In genomic region chr7:28836936-28837335, GRCm38 (mm10) we compare ENCODE assay signal across 31 mouse cellular contexts. TPM values are rescaled to one million over a fixed set of nuclear protein-coding genes. Genes with fewer than 3 reads are reported as not detected.
A peak's percentile ranks its signal among the peaks of the same experiment; 100 is the strongest.
DNase-seq lines count a peak whose midpoint lies in the region; ATAC-seq lines count a peak whose summit lies in the region.
"Had no signal": no experiment of that assay in that cellular context is flagged by ENCODE, and none has a peak within 500 bp of the region (broad histone marks: within the 10 kb centered on the region; RNA-seq: fewer than 3 reads in every experiment).

No protein-coding gene starts in this region.

- H3K27ac ChIP-seq in intestine, embryonic 14.5 days (ENCODE audit: low read depth) = 0 out of 2 replicates have a peak overlapping the region, but pooled peaks have one; percentile 1
- H3K27ac ChIP-seq in stomach, embryonic 15.5 days = 0 out of 2 replicates have a peak overlapping the region, but pooled peaks have one; percentile 4
- no peak overlapping the region for H3K27ac ChIP-seq in hindbrain, embryonic 14.5 days
- H3K27ac ChIP-seq: embryonic facial prominence, embryonic 12.5 days; kidney, embryonic 15.5 days; left cerebral cortex, adult 2 months; limb, embryonic 12.5 days; liver, embryonic 15.5 days; lung, embryonic 15.5 days; midbrain, embryonic 12.5 days; neural tube, embryonic 12.5 days had no signal

- WGBS in intestine, embryonic 14.5 days = 81% methylated on average over 5 of the region's 5 CpGs
- 88% methylated on average over 5 of the region's 5 CpGs for WGBS in stomach, embryonic 15.5 days
- WGBS in hindbrain, embryonic 14.5 days = 82% methylated on average over 5 of the region's 5 CpGs

- H3K4me3 ChIP-seq in intestine, embryonic 14.5 days (ENCODE audit: low read depth, low read length) = no peak overlapping the region
- no peak overlapping the region for H3K4me3 ChIP-seq in stomach, embryonic 15.5 days (replicated peaks)
- H3K4me3 ChIP-seq in hindbrain, embryonic 14.5 days (replicated peaks; ENCODE audit: low read length) = no peak overlapping the region
- H3K4me3 ChIP-seq: embryonic facial prominence, embryonic 12.5 days; heart, embryonic 12.5 days; kidney, embryonic 15.5 days; left cerebral cortex, adult 2 months; limb, embryonic 12.5 days; liver, embryonic 15.5 days; lung, embryonic 15.5 days; megakaryocyte, embryonic 14.5 days; midbrain, embryonic 12.5 days; myocyte; neural tube, embryonic 12.5 days had no signal

- H3K9ac ChIP-seq in intestine, embryonic 14.5 days (ENCODE audit: low read length) = no peak overlapping the region
- no peak overlapping the region for H3K9ac ChIP-seq in stomach, embryonic 15.5 days
- H3K9ac ChIP-seq in hindbrain, embryonic 14.5 days = no peak overlapping the region
- H3K9ac ChIP-seq: embryonic facial prominence, embryonic 12.5 days; heart, embryonic 12.5 days; kidney, embryonic 15.5 days; limb, embryonic 12.5 days; liver, embryonic 15.5 days; lung, embryonic 15.5 days; midbrain, embryonic 12.5 days; neural tube, embryonic 12.5 days had no signal

- 0 out of 2 replicates have a peak overlapping the region, but pooled peaks have one; percentile 9 for H3K4me2 ChIP-seq in intestine, embryonic 14.5 days (ENCODE audit: low read length)
- H3K4me2 ChIP-seq in stomach, embryonic 15.5 days = no peak overlapping the region
- H3K4me2 ChIP-seq in hindbrain, embryonic 14.5 days (replicated peaks) = no peak overlapping the region
- H3K4me2 ChIP-seq: embryonic facial prominence, embryonic 12.5 days; heart, embryonic 12.5 days; kidney, embryonic 15.5 days; limb, embryonic 12.5 days; liver, embryonic 15.5 days; lung, embryonic 15.5 days; midbrain, embryonic 12.5 days; neural tube, embryonic 12.5 days had no signal

- 0 out of 2 replicates have a peak, but pooled peaks cover 4% of the 10 kb centered on the region for H3K36me3 ChIP-seq in intestine, embryonic 14.5 days (ENCODE audit: control insufficient read depth, insufficient read depth, low read length)
- 0 out of 2 replicates have a peak, but pooled peaks cover 1% of the 10 kb centered on the region for H3K36me3 ChIP-seq in stomach, embryonic 15.5 days
- peaks cover 2% of the 10 kb centered on the region; the same call in 1 of the 2 replicates for H3K36me3 ChIP-seq in hindbrain, embryonic 14.5 days (replicated peaks; ENCODE audit: control insufficient read depth, insufficient read depth)
- H3K36me3 ChIP-seq: liver, embryonic 15.5 days had no signal

- no peak for ATAC-seq in intestine, embryonic 14.5 days (replicated peaks; ENCODE audit: low FRiP score, low TSS enrichment, low read depth)
- ATAC-seq in stomach, embryonic 15.5 days (ENCODE audit: insufficient read depth, low FRiP score, low read depth) = no peak
- ATAC-seq in hindbrain, embryonic 14.5 days (ENCODE audit: low FRiP score) = no peak
- ATAC-seq: forebrain, embryonic 14.5 days; hindbrain, embryonic 16.5 days had no signal

- H3K27me3 ChIP-seq in intestine, embryonic 14.5 days (replicated peaks; ENCODE audit: control insufficient read depth, insufficient read depth, low read length) = no peaks in the 10 kb centered on the region
- no peaks in the 10 kb centered on the region for H3K27me3 ChIP-seq in stomach, embryonic 15.5 days (replicated peaks)
- H3K27me3 ChIP-seq in hindbrain, embryonic 14.5 days (ENCODE audit: control insufficient read depth, insufficient read depth, low read length) = no peaks in the 10 kb centered on the region
- H3K27me3 ChIP-seq: CH12.LX; embryonic facial prominence, embryonic 12.5 days; heart, embryonic 12.5 days; kidney, embryonic 15.5 days; limb, embryonic 12.5 days; liver, embryonic 15.5 days; lung, embryonic 15.5 days; megakaryocyte, embryonic 14.5 days; midbrain, embryonic 12.5 days; neural tube, embryonic 12.5 days had no signal

- no peaks in the 10 kb centered on the region for H3K4me1 ChIP-seq in intestine, embryonic 14.5 days (replicated peaks; ENCODE audit: control insufficient read depth, insufficient read depth, low read length)
- no peaks in the 10 kb centered on the region for H3K4me1 ChIP-seq in stomach, embryonic 15.5 days
- no peaks in the 10 kb centered on the region for H3K4me1 ChIP-seq in hindbrain, embryonic 14.5 days (replicated peaks; ENCODE audit: control insufficient read depth, insufficient read depth, low read length)
- H3K4me1 ChIP-seq: embryonic facial prominence, embryonic 12.5 days; kidney, embryonic 15.5 days; limb, embryonic 12.5 days; lung, embryonic 15.5 days; midbrain, embryonic 12.5 days; neural tube, embryonic 12.5 days had no signal

- peak; percentile 18 for DNase-seq in adrenal gland, adult 2 months
- DNase-seq in adrenal gland, postnatal 25 days = no peak
- DNase-seq in kidney, postnatal 36 days = peak; percentile 43 to 47
- no peak for DNase-seq in kidney, adult 18-20 months
- no peak for DNase-seq in intestine, embryonic 14.5 days (ENCODE audit: low spot score)
- DNase-seq in gastrocnemius, postnatal 4 days (ENCODE audit: low spot score in 2 of 2) = no peak
- no peak for DNase-seq in hindbrain, embryonic 14.5 days (ENCODE audit: low spot score)
- DNase-seq: adrenal gland, postnatal 14 days; cerebellum, adult 11-12 months; cerebellum, adult 9-11 months; embryo, embryonic 11 days; gastrocnemius, postnatal 25 days; heart, adult 18-20 months; heart, postnatal 4 days; right cerebral cortex, postnatal 4 days; thymus, postnatal 14 days had no signal

- H3K9me3 ChIP-seq in intestine, embryonic 14.5 days (ENCODE audit: control insufficient read depth, low read length) = no peaks in the 10 kb centered on the region
- no peaks in the 10 kb centered on the region for H3K9me3 ChIP-seq in stomach, embryonic 15.5 days
- no peaks in the 10 kb centered on the region for H3K9me3 ChIP-seq in hindbrain, embryonic 14.5 days (ENCODE audit: control insufficient read depth, low read length)
- H3K9me3 ChIP-seq: embryonic facial prominence, embryonic 12.5 days; heart, embryonic 12.5 days; kidney, embryonic 15.5 days; limb, embryonic 12.5 days; liver, embryonic 15.5 days; lung, embryonic 15.5 days; megakaryocyte, embryonic 14.5 days; midbrain, embryonic 12.5 days; neural tube, embryonic 12.5 days had no signal

RNA-seq across cellular contexts. Expression of gene Lgals4, which starts 3.3 kb away (rescaled TPM):
- total RNA-seq in adrenal gland, adult 2 months (2021) = 1 to 10 TPM; 7.4 to 9.4 TPM
- 20.5 and 22.4 TPM in 2 replicates for polyA plus RNA-seq in adrenal gland, adult 2 months (2012; rRNA removed)
- total RNA-seq in adrenal gland, postnatal 25 days (2021) = 14.4 and 17.6 TPM in 2 replicates
- 604 and 737 TPM in 2 replicates for polyA plus RNA-seq in intestine, embryonic 14.5 days (2014; fragmentation: Nextera tagmentation; extraction: Ambion mirVana)
- polyA plus RNA-seq in stomach, embryonic 15.5 days (2015; fragmentation: Nextera tagmentation; extraction: Ambion mirVana) = 340 and 467 TPM in 2 replicates
- 1 to 10 TPM; 5.3 to 8.7 TPM for total RNA-seq in gastrocnemius, postnatal 4 days (2021)
- polyA plus RNA-seq in hindbrain, embryonic 14.5 days (2014; fragmentation: Nextera tagmentation; extraction: Ambion mirVana) = 2.8 and 3.2 TPM in 2 replicates

RNA-seq across cellular contexts. Expression of gene Ech1, which starts 11.9 kb away (rescaled TPM):
- 100 to 1,000 TPM; 520 to 711 TPM for total RNA-seq in adrenal gland, adult 2 months (2021)
- polyA plus RNA-seq in adrenal gland, adult 2 months (2012; rRNA removed) = 486 and 560 TPM in 2 replicates
- total RNA-seq in adrenal gland, postnatal 25 days (2021) = 445 and 492 TPM in 2 replicates
- polyA plus RNA-seq in intestine, embryonic 14.5 days (2014; fragmentation: Nextera tagmentation; extraction: Ambion mirVana) = 188 and 194 TPM in 2 replicates
- polyA plus RNA-seq in stomach, embryonic 15.5 days (2015; fragmentation: Nextera tagmentation; extraction: Ambion mirVana) = 175 and 195 TPM in 2 replicates
- total RNA-seq in gastrocnemius, postnatal 4 days (2021) = 100 to 1,000 TPM; 211 to 220 TPM
- 92.6 and 99.0 TPM in 2 replicates for polyA plus RNA-seq in hindbrain, embryonic 14.5 days (2014; fragmentation: Nextera tagmentation; extraction: Ambion mirVana)

RNA-seq across cellular contexts. Expression of gene Lgals7, which starts 26.7 kb away (rescaled TPM):
- total RNA-seq in adrenal gland, adult 2 months (2021) = under 1 TPM; 0.69 to 0.81 TPM
- polyA plus RNA-seq in adrenal gland, adult 2 months (2012; rRNA removed) = 0.97 and 2.8 TPM in 2 replicates
- total RNA-seq in adrenal gland, postnatal 25 days (2021) = not detected in 2 replicates
- 0.42 and 0.58 TPM in 2 replicates for polyA plus RNA-seq in intestine, embryonic 14.5 days (2014; fragmentation: Nextera tagmentation; extraction: Ambion mirVana)
- 2.2 TPM in 2 replicates for polyA plus RNA-seq in stomach, embryonic 15.5 days (2015; fragmentation: Nextera tagmentation; extraction: Ambion mirVana)
- 1 to 10 TPM in 1 of 2 experiments, under 1 TPM in 1; 0.52 to 2.3 TPM for total RNA-seq in gastrocnemius, postnatal 4 days (2021)
- 2.9 and 3.0 TPM in 2 replicates for polyA plus RNA-seq in hindbrain, embryonic 14.5 days (2014; fragmentation: Nextera tagmentation; extraction: Ambion mirVana)
- total RNA-seq: CH12.LX; gastrocnemius, postnatal 25 days had no signal

RNA-seq across cellular contexts. Expression of gene Hnrnpl, which starts 28.6 kb away (rescaled TPM):
- 100 to 1,000 TPM; 382 to 408 TPM for total RNA-seq in adrenal gland, adult 2 months (2021)
- polyA plus RNA-seq in adrenal gland, adult 2 months (2012; rRNA removed) = 119 and 120 TPM in 2 replicates
- total RNA-seq in adrenal gland, postnatal 25 days (2021) = 423 and 491 TPM in 2 replicates
- 232 and 241 TPM in 2 replicates for polyA plus RNA-seq in intestine, embryonic 14.5 days (2014; fragmentation: Nextera tagmentation; extraction: Ambion mirVana)
- polyA plus RNA-seq in stomach, embryonic 15.5 days (2015; fragmentation: Nextera tagmentation; extraction: Ambion mirVana) = 239 and 240 TPM in 2 replicates
- total RNA-seq in gastrocnemius, postnatal 4 days (2021) = 100 to 1,000 TPM; 369 to 382 TPM
- 142 and 150 TPM in 2 replicates for polyA plus RNA-seq in hindbrain, embryonic 14.5 days (2014; fragmentation: Nextera tagmentation; extraction: Ambion mirVana)

RNA-seq across cellular contexts. Expression of gene Capn12, which starts 44.3 kb away (rescaled TPM):
- total RNA-seq in adrenal gland, adult 2 months (2021) = under 1 TPM in 1 of 2 experiments, not detected in 1; 0.14 TPM
- 0.48 and 0.80 TPM in 2 replicates for polyA plus RNA-seq in adrenal gland, adult 2 months (2012; rRNA removed)
- 0.21 TPM in 1 of 2 replicates, not detected in the other for total RNA-seq in adrenal gland, postnatal 25 days (2021)
- polyA plus RNA-seq in intestine, embryonic 14.5 days (2014; fragmentation: Nextera tagmentation; extraction: Ambion mirVana) = 0.23 and 0.44 TPM in 2 replicates
- 0.34 and 0.45 TPM in 2 replicates for polyA plus RNA-seq in stomach, embryonic 15.5 days (2015; fragmentation: Nextera tagmentation; extraction: Ambion mirVana)
- under 1 TPM; 0.10 to 0.20 TPM for total RNA-seq in gastrocnemius, postnatal 4 days (2021)
- 0.09 and 0.24 TPM in 2 replicates for polyA plus RNA-seq in hindbrain, embryonic 14.5 days (2014; fragmentation: Nextera tagmentation; extraction: Ambion mirVana)

Comparison
In these comparisons a context has a peak if more than half of its experiments do, and no peak if none do; other contexts are left out.
1. DNase-seq: peak in adrenal gland, adult 2 months (single experiment) and kidney, postnatal 36 days (2 of 2); none in adrenal gland, postnatal 25 days (single experiment), kidney, adult 18-20 months (single experiment), intestine, embryonic 14.5 days (single experiment), gastrocnemius, postnatal 4 days (0 of 2) and hindbrain, embryonic 14.5 days (single experiment).
2. RNA of gene Lgals4, which starts 3.3 kb away (polyA plus RNA-seq): 604 to 737 TPM in intestine, embryonic 14.5 days and 340 to 467 TPM in stomach, embryonic 15.5 days; 20.5 to 22.4 TPM in adrenal gland, adult 2 months and 2.8 to 3.2 TPM in hindbrain, embryonic 14.5 days; every median in the first group is over 10 times any median in the second.